In genomic region chr2:26342609-26343490, GRCm38 (mm10) we compare ENCODE assay signal across 9 mouse cellular contexts. TPM values are rescaled to one million over a fixed set of nuclear protein-coding genes. Genes with fewer than 3 reads are reported as not detected.
DNase-seq lines count a peak whose midpoint lies in the region; ATAC-seq and TF ChIP-seq lines count a peak whose summit lies in the region.
"Had no signal": no experiment of that assay in that cellular context is flagged by ENCODE, and none has a peak within 500 bp of the region (broad histone marks: within the 10 kb centered on the region; RNA-seq: fewer than 3 reads in every experiment).

No protein-coding gene starts in this region.

- no peak overlapping the region for H3K27ac ChIP-seq in liver, embryonic 14.5 days
- H3K27ac ChIP-seq in forebrain, embryonic 11.5 days (ENCODE audit: low read depth, low read length): no peak overlapping the region

- H3K4me2 ChIP-seq in liver, embryonic 14.5 days (ENCODE audit: low read depth): no peak overlapping the region
- H3K4me2 ChIP-seq in forebrain, embryonic 11.5 days (ENCODE audit: low read depth, low read length, severe bottlenecking): no peak overlapping the region

- no peak overlapping the region for H3K9ac ChIP-seq in liver, embryonic 14.5 days (replicated peaks)
- no peak overlapping the region for H3K9ac ChIP-seq in forebrain, embryonic 11.5 days (ENCODE audit: low read length)

- no peak for TF ChIP-seq EP300 in liver, embryonic 14.5 days (IDR thresholded peaks at IDR 0.05; ENCODE audit: low read depth)

- no peaks in the 10 kb centered on the region for H3K36me3 ChIP-seq in liver, embryonic 14.5 days (replicated peaks; ENCODE audit: control insufficient read depth, insufficient read depth, low read depth)
- peaks cover 7% of the 10 kb centered on the region; the same call in 1 of the 2 replicates for H3K36me3 ChIP-seq in forebrain, embryonic 11.5 days (ENCODE audit: control insufficient read depth, insufficient read depth, low read length)

- peak; percentile 95 for DNase-seq in heart, adult 11 months
- DNase-seq in heart, postnatal 4 days: no peak
- DNase-seq in thymus, postnatal 14 days: peak; percentile 42
- DNase-seq in thymus, postnatal 25 days: no peak
- no peak for DNase-seq in liver, embryonic 14.5 days (ENCODE audit: low read depth in 3 of 3, low spot score in 3 of 3)
- no peak for DNase-seq in forebrain, embryonic 11.5 days (ENCODE audit: low spot score)
- DNase-seq in layer of hippocampus, postnatal 14 days (ENCODE audit: low spot score in 2 of 2): no peak
- DNase-seq in right cerebral cortex, adult 2 months (ENCODE audit: low spot score in 2 of 2): no peak

- no peaks in the 10 kb centered on the region for H3K27me3 ChIP-seq in liver, embryonic 14.5 days (ENCODE audit: control insufficient read depth, insufficient read depth, low read length)
- H3K27me3 ChIP-seq in forebrain, embryonic 11.5 days (ENCODE audit: control insufficient read depth, insufficient read depth, low read length): no peaks in the 10 kb centered on the region

- WGBS in liver, embryonic 14.5 days (ENCODE audit: insufficient replicate concordance): 51% methylated on average over 11 of the region's 11 CpGs
- WGBS in forebrain, embryonic 11.5 days: 83% methylated on average over 11 of the region's 11 CpGs

- H3K9me3 ChIP-seq in liver, embryonic 14.5 days (ENCODE audit: control insufficient read depth, low read length): no peaks in the 10 kb centered on the region
- no peaks in the 10 kb centered on the region for H3K9me3 ChIP-seq in forebrain, embryonic 11.5 days (ENCODE audit: control insufficient read depth, low read length)

- H3K4me3 ChIP-seq in liver, embryonic 14.5 days (ENCODE audit: insufficient read depth in 1 of 2, low read depth in 2 of 2, low read length in 2 of 2): no peak overlapping the region
- H3K4me3 ChIP-seq in forebrain, embryonic 11.5 days (ENCODE audit: low read depth, low read length): no peak overlapping the region

- ATAC-seq in liver, embryonic 14.5 days (ENCODE audit: insufficient read depth): peak; percentile 50
- ATAC-seq in forebrain, embryonic 11.5 days (replicated peaks; ENCODE audit: low FRiP score): no peak
- ATAC-seq: CD4-positive, CD25-positive, alpha-beta regulatory T cell, adult 4 months had no signal

- TF ChIP-seq CTCF in liver, embryonic 14.5 days (IDR thresholded peaks at IDR 0.05; ENCODE audit: low read depth): no peak

- peaks cover 0 to 7% of the 10 kb centered on the region in 2 experiments; a peak in 2 of 4 replicates for H3K4me1 ChIP-seq in liver, embryonic 14.5 days (replicated peaks; ENCODE audit: control insufficient read depth in 2 of 2, insufficient read depth in 2 of 2, low read length in 1 of 2)
- no peaks in the 10 kb centered on the region for H3K4me1 ChIP-seq in forebrain, embryonic 11.5 days (replicated peaks; ENCODE audit: control insufficient read depth, insufficient read depth, low read length)

RNA-seq across cellular contexts. Expression of gene Dnlz, which starts 9.1 kb away (rescaled TPM):
- 10 to 100 TPM; 16.1 to 16.6 TPM for total RNA-seq in heart, postnatal 4 days (2021)
- 7.6 and 7.8 TPM in 2 replicates for polyA plus RNA-seq in liver, embryonic 14.5 days (2012; rRNA removed)
- polyA plus RNA-seq in liver, embryonic 14.5 days (2014; fragmentation: Nextera tagmentation; extraction: Ambion mirVana): 7.0 and 8.4 TPM in 2 replicates
- 38.2 and 40.2 TPM in 2 replicates for polyA plus RNA-seq in forebrain, embryonic 11.5 days (2014; fragmentation: Nextera tagmentation; extraction: Ambion mirVana)
- total RNA-seq in layer of hippocampus, postnatal 14 days (2021): 10 to 100 TPM; 25.9 TPM

RNA-seq across cellular contexts. Expression of gene Card9, which starts 17.9 kb away (rescaled TPM):
- total RNA-seq in heart, postnatal 4 days (2021): under 1 TPM; 0.60 to 0.95 TPM
- 6.4 and 6.8 TPM in 2 replicates for polyA plus RNA-seq in liver, embryonic 14.5 days (2012; rRNA removed)
- 1.1 and 2.3 TPM in 2 replicates for polyA plus RNA-seq in liver, embryonic 14.5 days (2014; fragmentation: Nextera tagmentation; extraction: Ambion mirVana)
- polyA plus RNA-seq in forebrain, embryonic 11.5 days (2014; fragmentation: Nextera tagmentation; extraction: Ambion mirVana): 0.96 and 1.8 TPM in 2 replicates
- 1 to 10 TPM; 2.5 to 2.6 TPM for total RNA-seq in layer of hippocampus, postnatal 14 days (2021)

RNA-seq across cellular contexts. Expression of gene Gpsm1, which starts 27.5 kb away (rescaled TPM):
- 100 to 1,000 TPM; 142 to 153 TPM for total RNA-seq in heart, postnatal 4 days (2021)
- polyA plus RNA-seq in liver, embryonic 14.5 days (2012; rRNA removed): 2.3 and 2.4 TPM in 2 replicates
- 1.1 and 1.6 TPM in 2 replicates for polyA plus RNA-seq in liver, embryonic 14.5 days (2014; fragmentation: Nextera tagmentation; extraction: Ambion mirVana)
- 61.1 and 63.3 TPM in 2 replicates for polyA plus RNA-seq in forebrain, embryonic 11.5 days (2014; fragmentation: Nextera tagmentation; extraction: Ambion mirVana)
- total RNA-seq in layer of hippocampus, postnatal 14 days (2021): 10 to 100 TPM; 48.4 to 57.6 TPM

RNA-seq across cellular contexts. Expression of gene Snapc4, which starts 37.6 kb away (rescaled TPM):
- 10 to 100 TPM; 20.8 to 21.0 TPM for total RNA-seq in heart, postnatal 4 days (2021)
- 10.7 and 11.0 TPM in 2 replicates for polyA plus RNA-seq in liver, embryonic 14.5 days (2012; rRNA removed)
- 6.3 and 6.6 TPM in 2 replicates for polyA plus RNA-seq in liver, embryonic 14.5 days (2014; fragmentation: Nextera tagmentation; extraction: Ambion mirVana)
- polyA plus RNA-seq in forebrain, embryonic 11.5 days (2014; fragmentation: Nextera tagmentation; extraction: Ambion mirVana): 35.5 and 40.6 TPM in 2 replicates
- 10 to 100 TPM; 58.4 to 84.5 TPM for total RNA-seq in layer of hippocampus, postnatal 14 days (2021)

RNA-seq across cellular contexts. Expression of gene Entr1, which starts 46.3 kb away (rescaled TPM):
- 10 to 100 TPM; 55.5 to 62.3 TPM for total RNA-seq in heart, postnatal 4 days (2021)
- 26.3 and 35.3 TPM in 2 replicates for polyA plus RNA-seq in liver, embryonic 14.5 days (2012; rRNA removed)
- 36.0 and 41.6 TPM in 2 replicates for polyA plus RNA-seq in liver, embryonic 14.5 days (2014; fragmentation: Nextera tagmentation; extraction: Ambion mirVana)
- polyA plus RNA-seq in forebrain, embryonic 11.5 days (2014; fragmentation: Nextera tagmentation; extraction: Ambion mirVana): 137 and 142 TPM in 2 replicates
- total RNA-seq in layer of hippocampus, postnatal 14 days (2021): 100 to 1,000 TPM; 154 to 168 TPM

Comparison
In these comparisons a context has a peak if more than half of its experiments do, and no peak if none do; other contexts are left out.
1. DNase-seq: peak in heart, adult 11 months (single experiment) and thymus, postnatal 14 days (single experiment); none in heart, postnatal 4 days (single experiment), thymus, postnatal 25 days (single experiment), liver, embryonic 14.5 days (0 of 3), forebrain, embryonic 11.5 days (single experiment), layer of hippocampus, postnatal 14 days (0 of 2) and right cerebral cortex, adult 2 months (0 of 2).